Comparison of ENCODE assay signal across 15 mouse cellular contexts in the genomic region with DNA sequence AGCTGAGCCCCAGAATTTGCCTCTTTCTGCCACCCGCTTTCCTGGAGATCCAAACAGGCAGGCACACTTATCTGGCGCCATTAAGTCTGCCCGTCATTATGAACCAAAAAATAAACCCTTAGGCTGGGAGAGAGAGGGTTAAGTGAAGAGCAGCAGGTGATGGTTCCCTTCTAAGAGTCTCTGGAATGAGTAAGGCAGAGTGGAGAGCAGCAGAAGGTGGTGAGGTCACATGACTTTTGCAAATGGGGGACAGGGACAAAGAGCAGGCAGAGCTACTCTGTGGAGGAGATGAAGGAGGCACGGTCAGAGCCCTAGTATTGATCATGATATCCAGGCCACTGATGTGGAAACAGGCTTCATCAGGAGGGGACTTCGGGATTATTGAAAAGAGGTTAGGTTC.
"Had no signal": no experiment of that assay in that cellular context is flagged by ENCODE, and none has a peak within 500 bp of the region (broad histone marks: within the 10 kb centered on the region; RNA-seq: fewer than 3 reads in every experiment).

No protein-coding gene starts in this region.

- DNase-seq: right cerebral cortex, adult 18-20 months; right cerebral cortex, postnatal 14 days; right cerebral cortex, postnatal 25 days; right cerebral cortex, postnatal 4 days; spleen, adult 18-20 months; thymus, adult 18-20 months; thymus, adult 2 months; thymus, postnatal 14 days; thymus, postnatal 25 days; thymus, postnatal 36 days; thymus, postnatal 4 days had no signal

- H3K4me3 ChIP-seq: neural tube, embryonic 13.5 days; neural tube, embryonic 15.5 days; stomach, embryonic 15.5 days had no signal

- H3K9ac ChIP-seq: neural tube, embryonic 13.5 days; neural tube, embryonic 15.5 days; stomach, embryonic 15.5 days had no signal

- H3K27ac ChIP-seq: neural tube, embryonic 13.5 days; neural tube, embryonic 15.5 days; stomach, embryonic 15.5 days; stomach, postnatal 0 days had no signal

- H3K36me3 ChIP-seq: neural tube, embryonic 13.5 days; neural tube, embryonic 15.5 days; stomach, embryonic 15.5 days had no signal

- H3K9me3 ChIP-seq: neural tube, embryonic 13.5 days; neural tube, embryonic 15.5 days; stomach, embryonic 15.5 days had no signal

- H3K27me3 ChIP-seq: neural tube, embryonic 13.5 days; neural tube, embryonic 15.5 days; stomach, embryonic 15.5 days had no signal
